Mouse (Mus musculus): ENCODE measurements around the gene Mospd3.

DNA sequence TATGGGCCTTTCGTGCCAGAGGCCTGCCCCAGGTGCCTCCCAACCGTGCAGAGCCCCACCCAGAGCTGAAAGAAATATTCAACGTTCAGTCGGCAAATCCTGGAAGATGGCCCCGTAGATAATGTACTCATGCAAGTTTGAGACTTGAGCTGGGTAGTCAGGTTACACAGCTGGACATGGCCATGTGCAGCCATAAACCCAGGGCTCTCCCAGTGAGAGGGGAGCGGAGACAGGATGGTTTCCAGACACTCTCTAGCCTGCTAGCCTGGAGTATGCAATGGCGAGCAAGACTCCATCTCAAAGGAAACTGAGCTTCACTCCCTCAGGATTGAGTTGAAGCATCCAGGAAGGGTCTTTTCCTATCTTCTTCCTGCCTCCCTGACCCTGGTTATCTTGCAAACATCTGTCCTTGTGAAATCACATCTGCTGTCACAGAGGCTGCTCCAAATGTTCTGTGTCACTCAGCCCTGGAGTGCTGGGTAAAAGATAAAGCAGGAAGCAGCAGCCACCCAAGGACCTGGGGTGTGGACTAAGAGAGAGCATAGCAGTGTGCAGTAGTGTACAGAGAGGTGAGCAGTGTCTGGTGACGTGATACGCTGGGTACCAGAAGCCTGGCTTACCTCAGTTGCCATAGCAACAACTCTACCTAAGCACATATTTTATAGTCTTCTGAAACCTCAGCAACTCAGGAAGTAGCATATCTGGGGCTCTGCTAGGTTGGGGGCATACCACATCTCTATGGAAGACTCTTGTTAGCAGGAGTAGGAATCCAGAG, 47.2 kb upstream of the Mospd3 start:
- TF ChIP-seq POLR2A (IDR thresholded peaks at IDR 0.05; ENCODE audit: insufficient read depth, low read length) (no peak), CTCF (IDR thresholded peaks at IDR 0.05; ENCODE audit: low read depth, low read length) (no peak)
